Mouse (Mus musculus) midbrain, embryonic 12.5 days (tissue): Measurements from ENCODE around the gene Mad2l2. TPM values are rescaled to one million over a fixed set of nuclear protein-coding genes. Genes with fewer than 3 reads are reported as not detected.
A peak's percentile ranks its signal among the peaks of the same experiment; 100 is the strongest.

Experiments used
- ATAC-seq: fragments of 200-750 bp; cut with Nextera tagmentation; 2 replicates; pipeline ENCODE4 v1.8.0; 2017; ENCODE audit warnings: low read depth, moderate TSS enrichment, moderate library complexity; ENCODE audit not compliant: low FRiP score
- H3K27ac ChIP-seq: fragments of 300-500 bp; sonication (generic); replicated peaks from 2 replicates; pipeline ENCODE4 v1.5.1; 2016; ENCODE audit warnings: mild to moderate bottlenecking
- H3K27me3 ChIP-seq: fragments of 300-500 bp; sonication (generic); 2 replicates; pipeline ENCODE4 v1.6.1; 2016; ENCODE audit warnings: mild to moderate bottlenecking
- H3K36me3 ChIP-seq: fragments of 300-500 bp; sonication (generic); 2 replicates; pipeline ENCODE4 v1.6.1; 2016
- H3K4me1 ChIP-seq: fragments of 300-500 bp; sonication (generic); 2 replicates; pipeline ENCODE4 v1.6.1; 2016
- H3K4me2 ChIP-seq: fragments of 300-500 bp; sonication (generic); replicated peaks from 2 replicates; pipeline ENCODE4 v1.6.1; 2016; ENCODE audit warnings: mild to moderate bottlenecking, moderate library complexity
- H3K4me3 ChIP-seq: fragments of 300-500 bp; sonication (generic); 2 replicates; pipeline ENCODE4 v1.5.1; 2016; ENCODE audit warnings: mild to moderate bottlenecking
- H3K9ac ChIP-seq: fragments of 300-500 bp; sonication (generic); replicated peaks from 2 replicates; pipeline ENCODE4 v1.6.1; 2016; ENCODE audit warnings: mild to moderate bottlenecking, moderate library complexity
- H3K9me3 ChIP-seq: fragments of 300-500 bp; sonication (generic); 2 replicates; pipeline ENCODE4 v1.6.1; 2016; ENCODE audit warnings: mild to moderate bottlenecking
- WGBS: fragments of 180-500 bp; shearing (Covaris S2); methylation state at CpG from one replicate; pipeline ENCODE4 v1.1.7; 2016; 5-methylcytosine and 5-hydroxymethylcytosine counted together
- polyA plus RNA-seq: library from polyadenylated mRNA; unstranded; fragments of >200 nt; fragmentation: Nextera tagmentation; extraction: Ambion mirVana; gene quantifications from 2 replicates; pipeline ENCODE4 v1.2.1, GENCODE M21; 2016

Mad2l2 gene
- polyA plus RNA-seq, 1 experiment from 2014 or later, result 94.7 TPM

DNA sequence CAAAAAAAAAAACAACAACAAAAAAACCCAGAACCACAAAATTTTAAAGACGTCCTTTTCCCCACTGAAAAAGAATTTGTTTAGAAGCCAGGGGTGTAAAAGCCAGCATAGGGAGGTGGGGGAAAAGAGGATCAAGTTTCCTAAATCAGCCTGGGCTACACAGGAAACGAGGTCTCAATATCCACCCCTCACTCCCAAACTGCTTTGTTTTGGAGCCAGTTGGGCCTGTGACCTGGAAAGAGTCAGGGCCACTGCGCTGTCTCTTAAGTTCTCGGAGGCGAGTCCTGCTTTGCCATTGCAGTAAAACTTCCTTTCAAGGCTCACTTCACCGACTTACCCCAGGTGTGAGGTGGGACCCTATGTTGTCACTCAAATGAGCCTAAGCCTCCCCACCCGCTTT is 20.1 kb downstream of the Mad2l2 start:
- no peak overlapping the region for H3K4me3 ChIP-seq
- H3K4me2 ChIP-seq, result no peak overlapping the region
- H3K9ac ChIP-seq, result no peak overlapping the region
- peaks cover 38% of the 10 kb centered on the region for H3K36me3 ChIP-seq
- peaks cover 6% of the 10 kb centered on the region for H3K4me1 ChIP-seq
- no peak for ATAC-seq
- H3K27ac ChIP-seq, result no peak overlapping the region
- WGBS, result 67% methylated on average over 7 of the region's 7 CpGs
- H3K9me3 ChIP-seq, result no peaks in the 10 kb centered on the region
- no peaks in the 10 kb centered on the region for H3K27me3 ChIP-seq

DNA sequence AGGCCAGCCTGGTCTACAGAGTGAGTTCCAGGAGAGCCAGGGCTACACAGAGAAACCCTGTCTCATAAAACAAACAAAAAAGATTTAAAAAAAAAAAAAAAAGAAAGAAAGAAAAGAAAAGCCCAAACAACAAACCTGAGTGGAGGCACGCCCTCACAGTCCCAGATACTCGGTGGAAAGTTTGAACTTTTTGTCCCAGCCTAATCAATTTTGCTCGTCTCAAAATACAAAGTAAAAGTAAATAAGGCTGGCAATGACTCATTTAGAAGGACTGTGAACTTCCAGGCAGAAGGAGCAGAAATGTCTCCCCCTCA is 20.7 kb downstream of the Mad2l2 start:
- H3K36me3 ChIP-seq, result peaks cover 38% of the 10 kb centered on the region
- H3K27ac ChIP-seq, result peak overlapping the region; percentile 91
- H3K4me2 ChIP-seq, result peak overlapping the region; percentile 94
- H3K9ac ChIP-seq, result peak overlapping the region; percentile 72
- no peak for ATAC-seq
- H3K27me3 ChIP-seq, result no peaks in the 10 kb centered on the region
- H3K4me3 ChIP-seq, result peak overlapping the region; percentile 59
- H3K9me3 ChIP-seq, result no peaks in the 10 kb centered on the region
- H3K4me1 ChIP-seq, result peaks cover 6% of the 10 kb centered on the region
- 61% methylated on average over 3 of the region's 3 CpGs for WGBS

DNA sequence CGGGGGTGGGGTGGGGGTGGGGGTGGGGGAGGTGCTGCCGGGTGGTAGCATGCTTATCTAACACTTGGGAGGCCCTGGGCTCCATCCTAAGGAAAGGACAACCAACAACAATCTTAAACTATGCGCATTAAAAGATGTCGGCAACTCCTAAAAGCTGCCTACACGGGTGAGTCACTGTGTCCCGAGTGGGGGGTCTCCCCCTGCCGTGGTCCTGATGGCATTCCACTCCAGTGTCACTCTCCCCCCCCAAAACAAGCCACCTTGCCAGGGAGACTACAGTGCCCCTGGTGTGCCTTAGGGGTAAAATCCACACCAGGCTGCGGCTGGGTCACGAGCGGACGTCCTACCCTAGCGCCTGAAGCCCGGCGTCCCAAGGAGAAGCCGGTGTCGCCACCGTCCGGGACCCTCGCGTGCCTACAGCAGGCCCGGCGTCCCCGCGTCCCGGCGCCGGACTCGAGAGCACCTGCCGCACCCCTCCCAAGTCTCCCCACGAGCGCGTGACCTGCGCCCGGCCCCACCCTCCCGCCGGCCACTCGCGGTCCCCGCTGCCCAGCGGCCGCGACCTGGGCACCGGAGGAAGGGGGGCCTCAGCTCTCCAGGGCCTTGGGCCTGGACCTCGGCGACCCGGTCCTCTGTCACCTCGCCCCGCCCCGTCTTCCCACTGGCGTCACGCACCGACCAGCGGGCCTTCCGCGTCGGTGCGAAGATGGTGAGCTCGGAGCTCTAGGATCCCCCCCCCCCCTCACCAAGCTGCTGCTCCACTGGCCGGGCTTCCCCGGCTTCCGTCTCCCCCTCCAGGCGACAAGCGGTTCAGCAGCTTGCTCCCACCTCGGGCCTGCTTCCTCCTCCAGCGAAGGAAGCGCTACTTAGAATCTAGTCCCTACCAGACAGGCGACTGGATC is 21.3 kb downstream of the Mad2l2 start, which contains the start of gene Fbxo6:
TSS of gene Fbxo6 (minus strand) at position 874 of the 902 bp plus-strand sequence.
- WGBS, result 2% methylated on average over 58 of the region's 67 CpGs
- Histone ChIP-seq H3K27me3 (no peaks in the 10 kb centered on the region), H3K36me3 (peaks cover 38% of the 10 kb centered on the region), H3K4me1 (peaks cover 6% of the 10 kb centered on the region), H3K9me3 (no peaks in the 10 kb centered on the region), H3K4me3 (peak within 1 kb of the TSS; percentile 59), H3K9ac (peak within 1 kb of the TSS; percentile 72), H3K4me2 (peak within 1 kb of the TSS; percentile 94), H3K27ac (peak within 1 kb of the TSS; percentile 91)
- ATAC-seq, result peak; percentile 86

DNA sequence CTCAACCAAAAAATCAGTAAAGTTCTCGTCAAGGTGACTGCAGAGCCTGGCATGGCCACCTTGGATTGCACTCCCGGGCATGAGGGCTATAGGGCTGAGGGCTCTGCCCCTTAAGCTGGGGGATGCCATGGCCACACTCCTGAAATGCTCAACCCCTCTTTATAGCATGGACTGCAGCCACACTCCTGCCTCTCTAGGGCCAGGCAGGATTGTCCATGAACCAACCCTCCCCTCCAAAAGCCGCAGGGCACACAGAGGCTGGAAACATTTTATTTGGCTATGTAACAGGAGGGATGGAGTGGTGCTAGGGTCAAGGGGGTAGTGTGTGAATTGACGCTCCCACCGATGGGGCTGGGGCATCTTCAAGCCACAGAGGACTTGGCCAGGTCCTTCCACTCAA is 22.4 kb downstream of the Mad2l2 start:
- Histone ChIP-seq H3K9ac (no peak overlapping the region), H3K27ac (peak overlapping the region; percentile 91), H3K4me3 (no peak overlapping the region), H3K27me3 (no peaks in the 10 kb centered on the region), H3K4me2 (no peak overlapping the region), H3K9me3 (no peaks in the 10 kb centered on the region), H3K4me1 (peaks cover 6% of the 10 kb centered on the region), H3K36me3 (peaks cover 41% of the 10 kb centered on the region)
- no peak for ATAC-seq
- 82% methylated on average over 5 of the region's 5 CpGs for WGBS

DNA sequence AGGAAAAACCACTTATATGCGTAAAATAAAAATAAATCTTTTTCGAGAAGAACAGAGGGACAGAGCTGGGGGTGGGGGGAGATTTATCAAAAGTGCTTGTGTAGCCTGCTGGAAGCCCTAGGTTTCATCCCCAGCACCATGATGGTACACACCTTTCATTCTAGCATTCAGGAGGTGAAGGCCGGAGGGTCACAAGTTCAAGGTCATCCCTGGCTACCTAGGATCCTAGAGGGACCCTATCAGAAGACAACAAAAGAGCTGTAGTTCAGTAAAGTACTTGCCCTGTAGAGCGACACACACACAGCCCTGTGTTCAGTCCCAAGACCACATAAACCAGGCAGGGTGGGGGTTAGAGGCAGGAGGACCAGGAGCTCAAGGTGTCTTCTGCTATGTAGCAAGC is 23.8 kb downstream of the Mad2l2 start:
- 92% methylated on average over 4 of the region's 4 CpGs for WGBS
- Histone ChIP-seq H3K9me3 (no peaks in the 10 kb centered on the region), H3K9ac (no peak overlapping the region), H3K4me3 (no peak overlapping the region), H3K4me2 (no peak overlapping the region), H3K27ac (no peak overlapping the region), H3K27me3 (no peaks in the 10 kb centered on the region), H3K4me1 (peaks cover 19% of the 10 kb centered on the region), H3K36me3 (peaks cover 47% of the 10 kb centered on the region)
- no peak for ATAC-seq

- H3K9ac ChIP-seq, result no peak overlapping the region
- peaks cover 19% of the 10 kb centered on the region for H3K4me1 ChIP-seq
- peaks cover 47% of the 10 kb centered on the region for H3K36me3 ChIP-seq
- no peak overlapping the region for H3K4me3 ChIP-seq
- no peak for ATAC-seq
- WGBS, result 64% methylated on average over 3 of the region's 3 CpGs
- no peaks in the 10 kb centered on the region for H3K9me3 ChIP-seq
- H3K4me2 ChIP-seq, result no peak overlapping the region
- no peak overlapping the region for H3K27ac ChIP-seq
- no peaks in the 10 kb centered on the region for H3K27me3 ChIP-seq
Observed at GRCm38 (mm10) chr4:148154982-148155381, 24.8 kb downstream of the Mad2l2 start.

GRCm38 (mm10) chr4:148158436-148159348 is 28.5 kb downstream of the Mad2l2 start:
- 0 out of 2 replicates have a peak, but pooled peaks have one; percentile 1 for ATAC-seq
- H3K4me3 ChIP-seq, result peak overlapping the region; percentile 74
- peak overlapping the region; percentile 87 for H3K9ac ChIP-seq
- H3K9me3 ChIP-seq, result no peaks in the 10 kb centered on the region
- H3K27ac ChIP-seq, result peak overlapping the region; percentile 92
- H3K27me3 ChIP-seq, result peaks cover 35% of the 10 kb centered on the region
- peaks cover 25% of the 10 kb centered on the region for H3K4me1 ChIP-seq
- 23% methylated on average over 27 of the region's 27 CpGs for WGBS
- H3K4me2 ChIP-seq, result peak overlapping the region; percentile 92
- H3K36me3 ChIP-seq, result peaks cover 39% of the 10 kb centered on the region

DNA sequence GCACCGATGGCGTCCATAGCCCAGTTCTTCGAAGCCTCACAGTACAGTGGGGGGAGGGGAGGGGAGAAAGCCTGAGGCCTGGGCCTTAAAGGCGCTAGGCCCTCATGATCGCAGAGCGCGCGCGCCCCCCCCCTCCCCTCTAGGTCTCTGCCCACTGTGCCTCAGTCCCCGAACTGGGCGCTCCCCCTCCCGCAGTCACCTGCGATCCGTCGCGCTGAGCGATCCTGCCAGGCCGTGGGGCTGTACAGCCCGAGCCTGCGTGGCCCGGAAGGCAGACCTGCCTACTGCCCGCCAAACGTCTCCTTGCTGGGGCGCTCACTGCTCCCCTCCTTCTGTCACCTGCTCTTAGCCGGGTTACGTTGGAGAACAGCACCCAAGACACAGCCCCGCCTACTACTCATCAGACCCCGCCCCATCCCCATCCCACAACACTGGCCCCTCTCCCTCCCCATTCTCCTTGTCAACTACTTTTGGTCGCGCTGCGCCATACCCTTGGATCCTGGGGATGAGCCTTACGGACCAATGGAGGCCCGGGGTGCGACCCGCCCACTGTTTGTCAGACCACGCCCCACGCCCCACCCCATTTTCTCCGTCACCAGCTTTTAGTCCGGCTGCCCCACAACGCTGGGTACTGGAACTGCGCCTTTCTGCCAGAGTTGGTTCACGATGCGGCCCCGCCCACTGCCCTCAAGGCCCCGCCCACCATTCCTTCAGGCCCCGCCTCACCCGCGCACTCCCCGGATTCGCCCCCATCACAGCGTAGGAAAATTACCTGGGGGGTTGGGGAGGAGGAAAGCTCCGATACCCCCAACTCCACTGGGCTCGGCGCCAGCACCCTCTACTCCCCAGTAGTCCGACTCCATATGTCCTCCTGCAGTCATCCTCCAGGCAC is 29.6 kb downstream of the Mad2l2 start:
- WGBS, result under 1% methylated on average over 47 of the region's 55 CpGs
- Histone ChIP-seq H3K9me3 (no peaks in the 10 kb centered on the region), H3K36me3 (peaks cover 31% of the 10 kb centered on the region), H3K4me3 (peak overlapping the region; percentile 74), H3K4me1 (peaks cover 36% of the 10 kb centered on the region), H3K27ac (peak overlapping the region; percentile 92), H3K27me3 (peaks cover 46% of the 10 kb centered on the region), H3K4me2 (peak overlapping the region; percentile 92), H3K9ac (peak overlapping the region; percentile 87)
- ATAC-seq, result peak; percentile 93

- H3K9ac ChIP-seq, result peak within 1 kb of the TSS; percentile 87
- H3K27ac ChIP-seq, result peak within 1 kb of the TSS; percentile 92
- H3K4me3 ChIP-seq, result peak within 1 kb of the TSS; percentile 74
- H3K36me3 ChIP-seq, result peaks cover 25% of the 10 kb centered on the region
- peaks cover 39% of the 10 kb centered on the region for H3K4me1 ChIP-seq
- H3K27me3 ChIP-seq, result peaks cover 55% of the 10 kb centered on the region
- H3K9me3 ChIP-seq, result no peaks in the 10 kb centered on the region
- WGBS, result under 1% methylated on average over 43 of the region's 43 CpGs
- H3K4me2 ChIP-seq, result peak within 1 kb of the TSS; percentile 92
- peak; percentile 16; the same call in 1 of the 2 replicates for ATAC-seq
Observed at GRCm38 (mm10) chr4:148160436-148161390, 30.5 kb downstream of the Mad2l2 start, which contains the start of the genes Fbxo44 and Fbxo2. Gene Fbxo44 (minus strand): TSS chr4:148160482. Gene Fbxo2 (plus strand): TSS chr4:148160621.

DNA sequence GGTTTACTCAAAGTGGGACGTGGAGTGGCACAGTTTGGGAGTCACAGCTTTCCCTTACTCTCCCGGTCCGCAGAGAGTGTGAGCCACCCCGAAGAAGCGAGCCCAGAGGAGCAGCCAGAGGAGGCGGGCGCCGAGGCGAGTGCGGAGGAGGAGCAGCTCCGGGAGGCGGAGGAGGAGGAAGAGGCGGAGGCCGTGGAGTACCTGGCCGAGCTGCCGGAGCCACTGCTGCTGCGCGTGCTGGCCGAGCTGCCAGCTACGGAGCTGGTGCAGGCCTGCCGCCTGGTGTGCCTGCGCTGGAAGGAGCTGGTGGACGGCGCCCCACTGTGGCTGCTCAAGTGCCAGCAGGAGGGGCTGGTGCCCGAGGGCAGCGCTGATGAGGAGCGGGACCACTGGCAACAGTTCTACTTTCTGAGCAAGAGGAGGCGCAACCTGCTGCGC is 33.8 kb downstream of the Mad2l2 start:
- Histone ChIP-seq H3K9me3 (no peaks in the 10 kb centered on the region), H3K36me3 (no peaks in the 10 kb centered on the region), H3K4me3 (peak overlapping the region; percentile 30), H3K4me1 (peaks cover 37% of the 10 kb centered on the region), H3K27ac (no peak overlapping the region), H3K27me3 (peaks cover 82% of the 10 kb centered on the region), H3K9ac (peak overlapping the region; percentile 41; the same call in 1 of the 2 replicates), H3K4me2 (peak overlapping the region; percentile 57)
- 0 out of 2 replicates have a peak, but pooled peaks have one; percentile 5 for ATAC-seq
- WGBS, result under 1% methylated on average over 29 of the region's 29 CpGs
